Mouse (Mus musculus): Measurements from ENCODE around the gene Pa2g4. TPM values are rescaled to one million over a fixed set of nuclear protein-coding genes. Genes with fewer than 3 reads are reported as not detected.
A peak's percentile ranks its signal among the peaks of the same experiment; 100 is the strongest.

The Pa2g4 gene
- polyA plus RNA-seq, 1 experiment from 2014 or later = 85.1 TPM

- TF ChIP-seq EP300 (IDR thresholded peaks at IDR 0.05; ENCODE audit: low read depth) (no peak), CTCF (IDR thresholded peaks at IDR 0.05; ENCODE audit: low read depth) (no peak)
- Histone ChIP-seq H3K4me1 (ENCODE audit: insufficient read depth) (0 out of 2 replicates have a peak, but pooled peaks cover 5% of the 10 kb centered on the region), H3K36me3 (replicated peaks; ENCODE audit: insufficient read depth, low read length) (no peaks in the 10 kb centered on the region), H3K4me2 (ENCODE audit: low read depth, low read length) (peak overlapping the region; percentile 59), H3K9me3 (ENCODE audit: low read length) (no peaks in the 10 kb centered on the region), H3K9ac (replicated peaks) (0 out of 2 replicates have a peak overlapping the region, but pooled peaks have one; percentile 13), H3K4me3 (ENCODE audit: low read depth, low read length) (0 out of 2 replicates have a peak overlapping the region, but pooled peaks have one; percentile 17), H3K27ac (ENCODE audit: low read depth) (peak overlapping the region; percentile 64), H3K27me3 (ENCODE audit: insufficient read depth, low read length) (no peaks in the 10 kb centered on the region)
- 52% methylated on average over 4 of the region's 4 CpGs for WGBS (ENCODE audit: insufficient replicate concordance)
- no peak for DNase-seq
- ATAC-seq = peak; percentile 43
Measured at GRCm38 (mm10) chr10:128535624-128536265, 30.0 kb downstream of the Pa2g4 start.

- Histone ChIP-seq H3K27me3 (ENCODE audit: insufficient read depth, low read length) (no peaks in the 10 kb centered on the region), H3K36me3 (replicated peaks; ENCODE audit: insufficient read depth, low read length) (no peaks in the 10 kb centered on the region), H3K9me3 (ENCODE audit: low read length) (no peaks in the 10 kb centered on the region), H3K4me2 (ENCODE audit: low read depth, low read length) (no peak overlapping the region), H3K9ac (replicated peaks) (no peak overlapping the region), H3K27ac (ENCODE audit: low read depth) (0 out of 2 replicates have a peak overlapping the region, but pooled peaks have one; percentile 64), H3K4me1 (ENCODE audit: insufficient read depth) (0 out of 2 replicates have a peak, but pooled peaks cover 5% of the 10 kb centered on the region), H3K4me3 (ENCODE audit: low read depth, low read length) (no peak overlapping the region)
- DNase-seq = no peak
- 69% methylated on average over 2 of the region's 2 CpGs for WGBS (ENCODE audit: insufficient replicate concordance)
- no peak for ATAC-seq
- TF ChIP-seq EP300 (IDR thresholded peaks at IDR 0.05; ENCODE audit: low read depth) = no peak
- no peak for TF ChIP-seq CTCF (IDR thresholded peaks at IDR 0.05; ENCODE audit: low read depth)
Measured at GRCm38 (mm10) chr10:128535206-128535605, 30.6 kb downstream of the Pa2g4 start.

- peak; percentile 18; the same call in 1 of the 2 replicates for ATAC-seq
Measured at GRCm38 (mm10) chr10:128526366-128527356, 39.1 kb downstream of the Pa2g4 start.

GRCm38 (mm10) chr10:128525671-128526308 is 40.0 kb downstream of the Pa2g4 start, which contains the start of gene Esyt1:
Gene Esyt1, minus strand, starts transcription at chr10:128525871.
- peaks cover 20% of the 10 kb centered on the region for H3K36me3 ChIP-seq (replicated peaks; ENCODE audit: insufficient read depth, low read length)
- peaks cover 14% of the 10 kb centered on the region for H3K4me1 ChIP-seq (ENCODE audit: insufficient read depth)
- peak within 1 kb of the TSS; percentile 93 for H3K9ac ChIP-seq (replicated peaks)
- peak within 1 kb of the TSS; percentile 93 for H3K27ac ChIP-seq (ENCODE audit: low read depth)
- H3K9me3 ChIP-seq (ENCODE audit: low read length) = no peaks in the 10 kb centered on the region
- peak within 1 kb of the TSS; percentile 90 for H3K4me3 ChIP-seq (ENCODE audit: low read depth, low read length)
- TF ChIP-seq EP300 (IDR thresholded peaks at IDR 0.05; ENCODE audit: low read depth) (peak; percentile 79), CTCF (IDR thresholded peaks at IDR 0.05; ENCODE audit: low read depth) (peak; percentile 64)
- H3K4me2 ChIP-seq (ENCODE audit: low read depth, low read length) = peak within 1 kb of the TSS; percentile 100
- H3K27me3 ChIP-seq (ENCODE audit: insufficient read depth, low read length) = no peaks in the 10 kb centered on the region
- ATAC-seq (peak; percentile 97), DNase-seq (peak; percentile 93)
- 0% methylated on average over 31 of the region's 37 CpGs for WGBS (ENCODE audit: insufficient replicate concordance)

More at GRCm38 (mm10) chr10:128526366-128527356, 39.1 kb downstream of the Pa2g4 start:
- Histone ChIP-seq H3K27ac (ENCODE audit: low read depth) (peak overlapping the region; percentile 36), H3K9me3 (ENCODE audit: low read length) (no peaks in the 10 kb centered on the region), H3K27me3 (ENCODE audit: insufficient read depth, low read length) (no peaks in the 10 kb centered on the region), H3K9ac (replicated peaks) (peak overlapping the region; percentile 93), H3K4me2 (ENCODE audit: low read depth, low read length) (peak overlapping the region; percentile 100), H3K4me1 (ENCODE audit: insufficient read depth) (peaks cover 14% of the 10 kb centered on the region), H3K4me3 (ENCODE audit: low read depth, low read length) (peak overlapping the region; percentile 90), H3K36me3 (replicated peaks; ENCODE audit: insufficient read depth, low read length) (peaks cover 11% of the 10 kb centered on the region; the same call in 1 of the 2 replicates)
- no peak for DNase-seq
- no peak for TF ChIP-seq EP300 (IDR thresholded peaks at IDR 0.05; ENCODE audit: low read depth)
- 22% methylated on average over 28 of the region's 28 CpGs for WGBS (ENCODE audit: insufficient replicate concordance)

- H3K4me2 ChIP-seq (ENCODE audit: low read depth, low read length) = peak overlapping the region; percentile 100
- DNase-seq (peak; percentile 70), ATAC-seq (peak; percentile 43)
- peaks cover 14% of the 10 kb centered on the region for H3K4me1 ChIP-seq (ENCODE audit: insufficient read depth)
- H3K27me3 ChIP-seq (ENCODE audit: insufficient read depth, low read length) = no peaks in the 10 kb centered on the region
- H3K4me3 ChIP-seq (ENCODE audit: low read depth, low read length) = peak overlapping the region; percentile 90
- peak overlapping the region; percentile 93 for H3K9ac ChIP-seq (replicated peaks)
- peaks cover 27% of the 10 kb centered on the region for H3K36me3 ChIP-seq (replicated peaks; ENCODE audit: insufficient read depth, low read length)
- peak overlapping the region; percentile 93 for H3K27ac ChIP-seq (ENCODE audit: low read depth)
- under 1% methylated on average over 58 of the region's 58 CpGs for WGBS (ENCODE audit: insufficient replicate concordance)
- H3K9me3 ChIP-seq (ENCODE audit: low read length) = no peaks in the 10 kb centered on the region
- TF ChIP-seq CTCF (IDR thresholded peaks at IDR 0.05; ENCODE audit: low read depth) = no peak
- no peak for TF ChIP-seq EP300 (IDR thresholded peaks at IDR 0.05; ENCODE audit: low read depth)
Measured at GRCm38 (mm10) chr10:128524732-128525662, 40.8 kb downstream of the Pa2g4 start.
